Mouse (Mus musculus): ENCODE measurements around the gene Nr2f6.

Nr2f6 gene

GRCm38 (mm10) chr8:71391696-71392095 is 9.9 kb upstream of the Nr2f6 start:
- DNase-seq (ENCODE audit: low spot score): no peak

- DNase-seq (ENCODE audit: low spot score): no peak
These were observed 6.5 kb upstream of the Nr2f6 start for GRCm38 (mm10) chr8:71388267-71388666.

- no peak for DNase-seq (ENCODE audit: low spot score)
These were observed 3.6 kb upstream of the Nr2f6 start for GRCm38 (mm10) chr8:71385212-71385835.

- DNase-seq (ENCODE audit: low spot score): no peak
These were observed 2.1 kb upstream of the Nr2f6 start for GRCm38 (mm10) chr8:71383860-71384259.

GRCm38 (mm10) chr8:71383396-71383795 is 1.6 kb upstream of the Nr2f6 start:
- DNase-seq (ENCODE audit: low spot score): no peak

GRCm38 (mm10) chr8:71381971-71382961 is 506 bp upstream of the Nr2f6 start:
- DNase-seq (ENCODE audit: low spot score): no peak

GRCm38 (mm10) chr8:71380178-71381171 is 1.3 kb downstream of the Nr2f6 start:
- no peak for DNase-seq (ENCODE audit: low spot score)

GRCm38 (mm10) chr8:71379512-71380075 is 2.2 kb downstream of the Nr2f6 start:
- DNase-seq (ENCODE audit: low spot score): no peak

- DNase-seq (ENCODE audit: low spot score): no peak
These were observed 2.8 kb downstream of the Nr2f6 start for GRCm38 (mm10) chr8:71379008-71379407.

GRCm38 (mm10) chr8:71376423-71377030 is 5.2 kb downstream of the Nr2f6 start:
- no peak for DNase-seq (ENCODE audit: low spot score)

GRCm38 (mm10) chr8:71375581-71376422 is 6.0 kb downstream of the Nr2f6 start:
- no peak for DNase-seq (ENCODE audit: low spot score)

- DNase-seq (ENCODE audit: low spot score): no peak
These were observed 7.0 kb downstream of the Nr2f6 start for GRCm38 (mm10) chr8:71374616-71375206.

- no peak for DNase-seq (ENCODE audit: low spot score)
These were observed 8.8 kb downstream of the Nr2f6 start for GRCm38 (mm10) chr8:71373000-71373399.

GRCm38 (mm10) chr8:71372427-71372826 is 9.3 kb downstream of the Nr2f6 start:
- DNase-seq (ENCODE audit: low spot score): no peak

GRCm38 (mm10) chr8:71371236-71371848 is 10.4 kb downstream of the Nr2f6 start, which contains the start of gene Ocel1:
Ocel1 (plus strand) TSS chr8:71371298.
- DNase-seq (ENCODE audit: low spot score): peak; percentile 89

GRCm38 (mm10) chr8:71370711-71371235 is 11.0 kb downstream of the Nr2f6 start:
- no peak for DNase-seq (ENCODE audit: low spot score)

- no peak for DNase-seq (ENCODE audit: low spot score)
These were observed 12.6 kb downstream of the Nr2f6 start for GRCm38 (mm10) chr8:71369040-71369718.

- DNase-seq (ENCODE audit: low spot score): no peak
These were observed 13.4 kb downstream of the Nr2f6 start for GRCm38 (mm10) chr8:71368366-71368765.

All from layer of hippocampus, adult 9-10 months (tissue).